Mouse (Mus musculus) frontal cortex, postnatal 36 days (tissue): ENCODE data around the gene Lrrc4b.

Source experiments
- DNase-seq, 2 experiments: peaks; one replicate each; pipeline ENCODE4 v3.0.0; 2022; ENCODE audit warnings: low spot score in 2 of 2

Gene Lrrc4b

GRCm38 (mm10) chr7:44485572-44486195 is 56.9 kb downstream of the Lrrc4b start:
- DNase-seq: no peak

- DNase-seq: no peak
Measured at GRCm38 (mm10) chr7:44486927-44487575, 58.2 kb downstream of the Lrrc4b start.

GRCm38 (mm10) chr7:44487936-44488335 is 59.1 kb downstream of the Lrrc4b start:
- DNase-seq: no peak

DNA sequence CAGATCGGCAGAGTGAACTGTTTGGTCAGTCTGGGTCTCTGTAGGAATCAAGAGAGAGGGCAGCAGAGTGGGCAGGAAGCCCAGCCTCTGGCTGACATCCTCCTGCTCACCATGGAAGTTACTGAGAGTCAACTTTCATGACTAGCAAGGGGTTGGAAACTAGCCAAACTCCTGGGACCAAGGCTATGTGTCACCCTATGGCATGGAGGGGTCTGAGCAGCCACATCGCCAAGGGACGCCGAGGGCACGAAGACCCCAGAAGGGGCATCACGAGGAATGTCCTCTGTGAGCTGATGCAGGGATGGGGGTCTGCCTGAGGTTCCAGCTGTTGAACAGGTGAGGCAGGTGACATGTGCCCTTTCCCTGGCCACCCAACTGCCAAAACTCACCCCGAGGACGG is 59.7 kb downstream of the Lrrc4b start:
- no peak for DNase-seq

DNA sequence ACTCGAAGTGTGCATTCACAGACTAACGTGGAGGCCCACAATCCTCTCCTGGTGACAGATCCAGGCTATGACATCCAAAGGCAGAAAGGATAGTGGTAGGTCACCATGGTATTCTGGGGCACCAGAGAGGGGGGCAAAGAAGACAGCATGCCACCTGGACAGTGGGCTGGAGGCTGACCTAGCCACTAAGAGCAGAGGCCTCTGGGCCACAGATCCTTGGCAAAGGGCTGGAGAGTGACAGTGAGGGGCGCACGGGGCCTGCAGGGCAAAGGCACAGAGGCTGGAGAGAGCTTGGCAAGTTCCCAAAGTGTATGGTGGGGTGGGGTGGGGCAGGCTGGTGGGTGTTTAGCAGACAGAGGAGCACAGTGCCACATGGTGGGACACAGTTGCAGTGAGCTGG is 61.5 kb downstream of the Lrrc4b start:
- DNase-seq: no peak

GRCm38 (mm10) chr7:44491391-44491790 is 62.6 kb downstream of the Lrrc4b start:
- no peak for DNase-seq

- DNase-seq: no peak
Measured at GRCm38 (mm10) chr7:44492166-44492826, 63.5 kb downstream of the Lrrc4b start.

DNA sequence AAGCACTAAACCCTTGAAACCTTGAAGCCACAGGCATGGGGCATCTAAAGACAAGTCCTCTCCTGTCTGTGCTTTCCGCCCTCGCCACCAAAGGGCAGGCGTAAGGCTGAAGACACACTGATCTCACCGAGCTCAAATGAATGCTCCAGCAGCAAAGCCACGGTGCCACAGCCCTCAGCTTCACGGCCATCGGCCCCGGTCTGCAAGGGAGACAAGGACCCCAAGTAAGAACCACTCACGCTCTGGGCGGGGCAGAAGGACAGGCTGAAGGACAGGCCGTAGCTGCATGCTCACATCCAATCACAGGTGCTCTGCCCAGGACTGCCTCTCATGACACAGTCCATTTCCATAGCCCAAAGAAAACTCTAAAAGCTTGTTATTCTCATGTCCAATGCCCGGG is 65.9 kb downstream of the Lrrc4b start:
- no peak for DNase-seq

GRCm38 (mm10) chr7:44495086-44495485 is 66.3 kb downstream of the Lrrc4b start:
- no peak for DNase-seq

- DNase-seq: peak; percentile 99
Measured at GRCm38 (mm10) chr7:44495992-44496770, 67.4 kb downstream of the Lrrc4b start, which contains the start of the genes Emc10 and Fam71e1. Gene Emc10, minus strand, starts transcription at chr7:44496529. Gene Fam71e1, plus strand, starts transcription at chr7:44496581.

DNA sequence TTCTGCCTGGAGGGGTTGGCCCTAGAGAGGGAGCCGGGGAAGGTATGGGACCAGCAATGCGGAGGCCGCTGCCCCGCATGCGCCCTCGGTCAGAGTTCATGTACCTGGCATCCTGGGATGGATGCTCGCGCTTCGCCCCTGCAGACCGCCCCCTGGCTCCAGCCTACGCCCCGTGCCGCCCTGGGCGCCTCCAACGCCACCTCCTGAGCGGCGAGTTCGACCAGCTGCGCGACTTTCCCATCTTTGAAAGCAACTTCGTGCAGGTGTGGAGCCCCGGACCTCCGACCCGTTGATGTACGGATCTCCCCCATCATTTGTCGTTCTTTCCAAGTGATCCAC is 67.9 kb downstream of the Lrrc4b start:
- no peak for DNase-seq

GRCm38 (mm10) chr7:44497361-44498055 is 68.7 kb downstream of the Lrrc4b start:
- DNase-seq: no peak

DNA sequence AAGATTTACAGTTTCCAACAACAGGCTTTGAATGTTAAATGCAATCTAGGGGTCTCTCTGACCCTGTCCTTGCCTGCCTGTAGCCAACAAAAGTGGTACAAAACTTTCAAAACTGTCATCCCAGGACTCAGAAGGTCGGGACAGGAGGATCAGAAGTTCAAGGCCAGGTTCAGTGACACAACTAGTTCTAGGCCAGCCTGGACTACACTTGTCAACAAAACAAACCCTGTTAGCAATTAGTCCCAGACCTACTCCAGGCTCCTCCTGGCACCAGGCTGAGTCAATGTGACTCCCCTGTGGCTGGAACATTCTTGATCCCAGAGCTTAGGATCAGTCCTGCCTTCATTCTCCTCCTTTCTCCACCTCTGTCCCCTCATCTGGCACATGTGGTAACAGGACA is 70.1 kb downstream of the Lrrc4b start:
- DNase-seq: no peak

DNA sequence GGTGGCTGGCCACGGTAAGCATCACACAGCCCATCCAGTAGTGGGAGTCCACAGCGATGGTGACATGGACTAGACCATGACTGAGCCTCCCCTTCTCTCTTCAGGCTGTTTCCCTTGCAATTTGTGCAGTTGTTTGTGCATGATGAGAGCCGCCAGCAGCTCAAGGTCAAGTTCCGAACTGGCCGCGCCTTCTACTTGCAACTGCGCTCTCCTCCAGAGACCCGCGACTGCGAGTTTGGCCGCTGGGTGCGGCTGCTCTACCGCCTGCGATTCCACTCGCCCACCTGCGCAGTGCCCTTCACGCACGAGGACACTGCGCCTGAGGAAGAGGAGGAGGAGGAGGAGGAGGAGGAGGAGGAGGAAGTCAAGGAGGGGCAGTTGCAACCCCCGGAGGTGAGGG is 71.2 kb downstream of the Lrrc4b start:
- no peak for DNase-seq

DNA sequence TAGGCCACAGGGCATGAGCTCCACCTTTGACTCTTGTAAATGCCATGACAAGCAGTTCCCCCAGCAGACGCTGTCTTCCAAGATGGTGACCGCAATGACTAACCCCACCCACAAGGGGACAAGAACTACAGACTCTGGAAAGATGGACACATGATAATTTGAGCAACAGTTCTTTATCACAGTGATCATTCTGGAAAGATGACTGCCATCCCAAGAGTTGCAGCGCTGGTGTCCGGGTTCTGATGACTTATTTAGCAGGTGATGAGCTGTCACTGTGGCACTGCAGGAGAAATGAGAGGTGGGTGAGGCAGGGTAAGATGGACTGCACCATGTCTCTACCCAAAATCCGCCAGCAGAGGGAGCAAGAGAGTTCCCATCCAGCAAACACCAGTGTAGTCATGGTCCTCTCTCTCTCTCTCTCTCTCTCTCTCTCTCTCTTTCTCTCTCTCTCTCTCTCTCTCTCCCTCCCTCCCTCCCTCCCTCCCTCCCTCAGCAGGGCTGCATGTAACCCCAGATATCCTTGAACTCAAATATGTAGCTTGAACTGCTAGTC is 72.8 kb downstream of the Lrrc4b start:
- DNase-seq: peak; percentile 75 to 76

DNA sequence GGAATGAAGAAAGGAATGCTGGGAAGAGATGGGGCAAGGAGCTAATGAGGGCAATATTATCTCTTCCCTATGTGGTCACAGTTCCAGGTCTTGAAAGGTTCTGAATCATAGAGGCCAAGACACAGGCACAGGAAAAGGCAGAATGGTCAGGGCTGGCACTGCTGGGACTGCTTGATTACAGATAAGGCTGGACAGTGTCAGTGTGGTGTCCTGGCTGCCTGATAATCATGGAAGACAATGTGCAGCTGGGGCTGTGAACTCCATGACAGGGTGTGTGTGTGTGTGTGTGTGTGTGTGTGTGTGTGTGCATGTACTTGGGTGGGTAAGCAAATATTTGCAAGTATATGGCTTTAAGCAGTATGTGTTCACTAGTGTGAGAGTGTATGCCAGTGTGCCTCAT is 78.7 kb downstream of the Lrrc4b start:
- DNase-seq: no peak
